Mouse (Mus musculus) splenic B cell, adult 2 months (primary cell): ENCODE data around the gene Slfn8.

Experiments
- DNase-seq: peaks from one replicate; pipeline ENCODE4 v3.0.0-alpha.2; 2011; ENCODE audit warnings: low read depth, low spot score
- H3K27me3 ChIP-seq: 2 replicates; pipeline ENCODE4 v1.6.1; 2012; ENCODE audit warnings: mild to moderate bottlenecking, low read length, moderate library complexity, mixed read lengths; ENCODE audit not compliant: control insufficient read depth, poor library complexity, insufficient read depth, severe bottlenecking
- H3K36me3 ChIP-seq: 2 replicates; pipeline ENCODE4 v1.6.1; 2012; ENCODE audit warnings: mild to moderate bottlenecking, low read length, moderate library complexity, mixed read lengths; ENCODE audit not compliant: control insufficient read depth, poor library complexity, insufficient read depth, severe bottlenecking

Gene Slfn8

GRCm38 (mm10) chr11:83020621-83021020 is at the start of gene Slfn8:
TSS of gene Slfn8 (minus strand) at chr11:83020810.
- H3K27me3 ChIP-seq = no peaks in the 10 kb centered on the region
- no peaks in the 10 kb centered on the region for H3K36me3 ChIP-seq
- DNase-seq = peak; percentile 71

GRCm38 (mm10) chr11:83067982-83068694 is 47.5 kb upstream of the Slfn8 start:
- H3K36me3 ChIP-seq = peaks cover 20% of the 10 kb centered on the region
- DNase-seq = peak; percentile 61
- H3K27me3 ChIP-seq = no peaks in the 10 kb centered on the region

GRCm38 (mm10) chr11:83066640-83067531 is 46.3 kb upstream of the Slfn8 start:
- DNase-seq = peak; percentile 80
- no peaks in the 10 kb centered on the region for H3K27me3 ChIP-seq
- H3K36me3 ChIP-seq = peaks cover 20% of the 10 kb centered on the region

- Histone ChIP-seq H3K27me3 (no peaks in the 10 kb centered on the region), H3K36me3 (peaks cover 20% of the 10 kb centered on the region)
- peak; percentile 17 for DNase-seq
Measured at GRCm38 (mm10) chr11:83065441-83066344, 45.1 kb upstream of the Slfn8 start.

- peaks cover 16% of the 10 kb centered on the region for H3K36me3 ChIP-seq
- peak; percentile 70 for DNase-seq
- no peaks in the 10 kb centered on the region for H3K27me3 ChIP-seq
Measured at GRCm38 (mm10) chr11:83064946-83065345, 44.3 kb upstream of the Slfn8 start, which contains the start of gene Slfn2. TSS of gene Slfn2 (plus strand) at chr11:83065112.

- peak; percentile 71 for DNase-seq
- peaks cover 7% of the 10 kb centered on the region for H3K36me3 ChIP-seq
- no peaks in the 10 kb centered on the region for H3K27me3 ChIP-seq
Measured at GRCm38 (mm10) chr11:83063941-83064349, 43.3 kb upstream of the Slfn8 start.

- Histone ChIP-seq H3K27me3 (no peaks in the 10 kb centered on the region), H3K36me3 (peaks cover 4% of the 10 kb centered on the region; the same call in 1 of the 2 replicates)
- no peak for DNase-seq
Measured at GRCm38 (mm10) chr11:83063126-83063525, 42.5 kb upstream of the Slfn8 start.

- no peaks in the 10 kb centered on the region for H3K27me3 ChIP-seq
- H3K36me3 ChIP-seq = 0 out of 2 replicates have a peak, but pooled peaks cover 2% of the 10 kb centered on the region
- no peak for DNase-seq
Measured at GRCm38 (mm10) chr11:83061806-83062205, 41.2 kb upstream of the Slfn8 start.

GRCm38 (mm10) chr11:83060412-83061020 is 39.9 kb upstream of the Slfn8 start:
- no peak for DNase-seq
- no peaks in the 10 kb centered on the region for H3K36me3 ChIP-seq

GRCm38 (mm10) chr11:83057863-83058262 is 37.3 kb upstream of the Slfn8 start:
- peak; percentile 80 for DNase-seq
- H3K36me3 ChIP-seq = no peaks in the 10 kb centered on the region
- no peaks in the 10 kb centered on the region for H3K27me3 ChIP-seq

More at GRCm38 (mm10) chr11:83060412-83061020, 39.9 kb upstream of the Slfn8 start:
- no peaks in the 10 kb centered on the region for H3K27me3 ChIP-seq

GRCm38 (mm10) chr11:83045642-83046041 is 25.0 kb upstream of the Slfn8 start:
- Histone ChIP-seq H3K36me3 (no peaks in the 10 kb centered on the region), H3K27me3 (no peaks in the 10 kb centered on the region)
- no peak for DNase-seq

- DNase-seq = no peak
Measured at GRCm38 (mm10) chr11:83043891-83044290, 23.3 kb upstream of the Slfn8 start.

GRCm38 (mm10) chr11:83041000-83041399 is 20.4 kb upstream of the Slfn8 start:
- Histone ChIP-seq H3K27me3 (no peaks in the 10 kb centered on the region), H3K36me3 (no peaks in the 10 kb centered on the region)
- DNase-seq = no peak

More at GRCm38 (mm10) chr11:83043891-83044290, 23.3 kb upstream of the Slfn8 start:
- H3K27me3 ChIP-seq = no peaks in the 10 kb centered on the region
- H3K36me3 ChIP-seq = no peaks in the 10 kb centered on the region

- Histone ChIP-seq H3K27me3 (no peaks in the 10 kb centered on the region), H3K36me3 (no peaks in the 10 kb centered on the region)
- DNase-seq = peak; percentile 72
Measured at GRCm38 (mm10) chr11:83040325-83040724, 19.7 kb upstream of the Slfn8 start.
